Mouse (Mus musculus): Measurements from ENCODE around the gene Gpr4. TPM values are rescaled to one million over a fixed set of nuclear protein-coding genes. Genes with fewer than 3 reads are reported as not detected.

Gpr4 gene
- polyA plus RNA-seq, 1 experiment from 2014 or later: 1.7 TPM

DNA sequence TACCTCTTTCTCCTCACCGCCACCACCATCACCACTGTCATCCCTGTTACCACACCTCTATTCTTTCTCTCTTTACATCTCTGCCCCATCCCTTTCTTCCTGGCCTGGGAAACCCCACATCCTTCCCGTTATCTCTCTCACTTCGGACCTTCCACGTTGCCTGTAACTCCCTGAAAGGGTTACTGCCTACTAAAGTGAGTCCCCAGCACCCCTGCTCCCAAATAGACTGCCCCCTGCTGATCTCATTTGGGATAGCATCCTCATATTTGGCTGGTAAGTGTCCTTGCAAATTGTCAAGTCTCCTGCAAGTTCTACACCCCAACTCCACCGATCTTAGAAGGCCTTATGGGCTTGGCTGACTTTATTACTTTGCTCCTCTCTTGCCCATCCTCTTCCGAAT lies 15.7 kb upstream of the Gpr4 start:
- H3K27me3 ChIP-seq: no peaks in the 10 kb centered on the region
- no peaks in the 10 kb centered on the region for H3K4me1 ChIP-seq
- no peaks in the 10 kb centered on the region for H3K9me3 ChIP-seq (replicated peaks)
- H3K36me3 ChIP-seq: peaks cover 62% of the 10 kb centered on the region
- no peak for ATAC-seq (ENCODE audit: insufficient number of reproducible peaks, low FRiP score, low TSS enrichment, low read depth)
- no peak overlapping the region for H3K27ac ChIP-seq (replicated peaks)
- H3K4me3 ChIP-seq (replicated peaks): no peak overlapping the region
- 67% methylated on average over 6 of the region's 6 CpGs for WGBS
- no peak overlapping the region for H3K4me2 ChIP-seq (replicated peaks)
- H3K9ac ChIP-seq: no peak overlapping the region

DNA sequence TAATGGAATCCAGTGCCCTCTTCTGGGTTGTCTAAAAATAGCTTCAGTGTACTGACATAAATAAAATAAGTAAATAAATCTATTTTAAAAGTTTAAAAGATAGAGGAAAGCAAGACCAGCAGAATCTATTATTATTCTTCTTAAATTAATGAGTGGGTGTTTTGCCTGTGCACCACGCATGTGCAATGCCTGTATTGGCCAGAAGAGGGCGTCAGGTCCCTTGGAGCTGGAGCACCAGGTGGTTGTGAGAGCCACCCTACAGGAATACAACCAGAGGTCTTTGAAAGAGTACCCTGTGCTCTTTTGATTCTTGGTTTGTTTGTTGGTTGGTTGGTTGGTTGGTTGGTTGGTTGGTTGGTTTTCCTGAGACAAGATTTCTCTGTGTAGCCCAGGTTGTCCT lies 14.4 kb upstream of the Gpr4 start:
- no peak for ATAC-seq (ENCODE audit: insufficient number of reproducible peaks, low FRiP score, low TSS enrichment, low read depth)
- 28% methylated on average over 2 of the region's 2 CpGs for WGBS
- no peak overlapping the region for H3K4me2 ChIP-seq (replicated peaks)

DNA sequence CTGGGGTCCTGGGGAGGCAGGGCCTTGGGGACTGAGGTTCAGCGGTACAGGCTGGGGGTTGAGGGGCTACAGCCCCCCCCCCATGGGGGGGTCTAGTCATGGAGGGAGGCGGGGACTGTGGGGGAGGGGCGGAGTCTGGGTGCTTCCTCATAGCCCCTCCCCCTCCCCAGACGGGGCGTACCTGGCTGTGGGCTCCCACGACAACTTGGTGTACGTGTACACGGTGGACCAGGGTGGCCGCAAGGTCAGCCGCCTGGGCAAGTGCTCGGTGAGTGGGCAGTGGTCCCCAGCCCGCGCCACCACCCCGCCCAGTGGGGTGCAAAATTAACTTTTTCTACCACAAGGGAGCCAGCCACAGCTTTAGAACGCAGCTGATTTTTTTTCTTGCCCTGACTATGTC lies 10.7 kb upstream of the Gpr4 start:
- no peaks in the 10 kb centered on the region for H3K9me3 ChIP-seq (replicated peaks)
- H3K4me1 ChIP-seq: no peaks in the 10 kb centered on the region
- WGBS: 72% methylated on average over 15 of the region's 15 CpGs
- no peak overlapping the region for H3K27ac ChIP-seq (replicated peaks)
- H3K36me3 ChIP-seq: peaks cover 54% of the 10 kb centered on the region
- no peaks in the 10 kb centered on the region for H3K27me3 ChIP-seq
- no peak overlapping the region for H3K4me2 ChIP-seq (replicated peaks)
- peak; percentile 35; the same call in 1 of the 2 replicates for ATAC-seq (ENCODE audit: insufficient number of reproducible peaks, low FRiP score, low TSS enrichment, low read depth)
- no peak overlapping the region for H3K4me3 ChIP-seq (replicated peaks)
- H3K9ac ChIP-seq: no peak overlapping the region

More for the DNA sequence above, 14.4 kb upstream of the Gpr4 start:
- Histone ChIP-seq H3K9ac (no peak overlapping the region), H3K36me3 (peaks cover 62% of the 10 kb centered on the region), H3K4me1 (no peaks in the 10 kb centered on the region), H3K4me3 (replicated peaks) (no peak overlapping the region), H3K27me3 (no peaks in the 10 kb centered on the region), H3K27ac (replicated peaks) (no peak overlapping the region), H3K9me3 (replicated peaks) (no peaks in the 10 kb centered on the region)

DNA sequence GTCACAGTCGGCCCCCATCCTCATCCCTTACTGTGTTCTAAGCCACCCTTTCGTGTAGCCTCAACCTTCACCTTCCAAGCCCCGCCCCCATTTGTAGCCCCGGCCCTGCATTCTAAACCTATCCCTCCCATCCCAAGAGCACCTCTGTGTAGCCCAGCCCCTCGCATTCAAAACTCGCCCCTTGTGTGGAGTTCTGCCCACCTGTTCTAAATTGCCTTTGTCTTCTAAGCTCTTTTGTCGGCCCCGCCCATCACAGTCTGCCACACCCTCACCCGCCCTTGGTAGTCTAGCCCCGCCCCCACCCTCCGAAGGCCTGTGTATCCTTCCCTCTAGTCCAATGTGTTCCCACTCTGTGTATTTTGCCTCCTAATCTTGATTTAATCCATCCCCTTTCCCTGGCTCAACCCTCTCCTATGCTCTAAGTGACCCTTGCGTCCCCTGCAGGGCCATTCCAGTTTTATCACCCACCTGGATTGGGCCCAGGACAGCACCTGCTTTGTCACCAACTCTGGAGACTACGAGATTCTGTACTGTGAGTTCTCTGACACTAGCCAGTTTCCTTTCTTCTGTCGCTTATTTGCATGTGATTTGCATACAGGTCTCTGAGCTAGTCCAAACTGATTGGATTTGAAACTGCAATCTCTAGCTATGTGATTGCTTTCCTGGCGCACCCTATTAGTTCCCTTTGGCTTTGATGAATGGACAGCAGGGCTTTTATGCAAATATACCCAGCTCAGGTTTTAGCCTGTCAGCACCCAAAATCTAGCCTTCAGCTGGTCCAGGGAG lies 10.1 kb upstream of the Gpr4 start:
- WGBS: 58% methylated on average over 15 of the region's 15 CpGs
- 0 out of 2 replicates have a peak, but pooled peaks have one; percentile 8 for ATAC-seq (ENCODE audit: insufficient number of reproducible peaks, low FRiP score, low TSS enrichment, low read depth)
- peaks cover 48% of the 10 kb centered on the region for H3K36me3 ChIP-seq

DNA sequence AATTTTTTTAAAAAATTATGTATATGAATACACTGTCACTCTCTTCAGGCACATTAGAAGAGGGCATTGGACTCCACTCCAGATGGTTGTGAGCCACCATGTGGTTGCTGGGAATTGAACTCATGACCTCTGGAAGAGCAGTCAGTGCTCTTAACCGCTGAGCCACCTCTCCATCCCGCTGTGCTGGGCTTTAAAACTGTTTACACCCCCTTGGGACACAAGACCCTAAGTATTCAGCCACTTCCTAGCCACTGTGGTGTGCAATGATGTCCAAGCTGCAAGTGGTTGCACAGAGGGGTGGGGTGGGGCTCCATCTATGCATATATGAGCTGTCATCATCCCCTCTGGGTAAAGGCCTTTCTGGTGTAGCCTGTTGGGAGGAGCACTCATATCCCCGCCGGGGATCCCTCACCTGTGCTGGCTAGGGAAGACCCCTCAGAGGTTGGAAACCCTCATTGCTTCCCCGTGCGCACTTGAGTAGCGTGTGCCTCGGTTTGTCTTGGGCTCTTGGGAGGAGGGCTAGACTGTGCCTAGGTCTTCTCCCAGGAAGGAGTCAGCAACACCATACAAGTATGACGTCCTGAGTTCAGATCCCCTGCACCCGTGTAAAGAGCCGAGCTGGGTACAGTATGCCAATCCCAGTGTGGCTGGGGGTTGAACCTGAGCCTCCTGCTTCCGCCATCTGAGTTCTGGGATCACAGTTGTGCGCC lies 4.0 kb upstream of the Gpr4 start:
- no peak overlapping the region for H3K9ac ChIP-seq
- WGBS: 79% methylated on average over 13 of the region's 13 CpGs
- H3K27me3 ChIP-seq: peaks cover 5% of the 10 kb centered on the region; the same call in 1 of the 2 replicates
- no peak overlapping the region for H3K4me3 ChIP-seq (replicated peaks)
- H3K27ac ChIP-seq (replicated peaks): no peak overlapping the region
- no peak overlapping the region for H3K4me2 ChIP-seq (replicated peaks)
- no peak for ATAC-seq (ENCODE audit: insufficient number of reproducible peaks, low FRiP score, low TSS enrichment, low read depth)
- H3K36me3 ChIP-seq: peaks cover 24% of the 10 kb centered on the region
- no peaks in the 10 kb centered on the region for H3K9me3 ChIP-seq (replicated peaks)
- H3K4me1 ChIP-seq: 0 out of 2 replicates have a peak, but pooled peaks cover 9% of the 10 kb centered on the region

More for the DNA sequence above, 10.1 kb upstream of the Gpr4 start:
- H3K4me2 ChIP-seq (replicated peaks): no peak overlapping the region
- H3K27ac ChIP-seq (replicated peaks): no peak overlapping the region
- no peaks in the 10 kb centered on the region for H3K27me3 ChIP-seq
- no peaks in the 10 kb centered on the region for H3K9me3 ChIP-seq (replicated peaks)
- H3K4me3 ChIP-seq (replicated peaks): no peak overlapping the region
- H3K4me1 ChIP-seq: no peaks in the 10 kb centered on the region
- no peak overlapping the region for H3K9ac ChIP-seq

DNA sequence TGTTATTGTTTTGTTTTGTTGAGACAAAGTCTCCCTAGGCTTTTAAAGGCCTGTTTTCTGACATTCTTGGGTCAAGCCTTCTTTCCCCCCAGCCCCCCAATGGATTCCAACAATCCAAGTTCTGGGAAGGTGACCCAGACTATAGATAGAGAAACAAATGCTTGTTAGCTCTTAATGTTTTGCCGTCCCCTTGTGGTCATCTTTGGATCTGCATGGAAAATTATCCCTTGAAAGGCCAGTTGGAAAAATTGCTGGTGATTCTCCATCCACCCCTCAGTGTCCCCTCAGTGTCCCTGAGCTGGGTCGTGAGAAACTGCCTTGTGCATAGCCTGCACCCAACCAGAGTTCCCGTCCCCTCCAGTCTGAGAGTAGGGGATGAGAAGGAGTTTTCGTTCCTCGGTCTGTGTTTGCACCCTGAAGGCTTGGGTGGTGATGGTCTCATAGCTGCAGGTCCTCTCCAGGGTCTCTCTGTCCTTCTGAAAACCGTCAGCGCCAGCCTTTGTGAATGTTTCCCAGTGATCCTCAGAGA lies 3.3 kb upstream of the Gpr4 start:
- H3K27ac ChIP-seq (replicated peaks): no peak overlapping the region
- WGBS: 54% methylated on average over 7 of the region's 7 CpGs
- no peak overlapping the region for H3K9ac ChIP-seq
- H3K4me3 ChIP-seq (replicated peaks): no peak overlapping the region
- ATAC-seq (ENCODE audit: insufficient number of reproducible peaks, low FRiP score, low TSS enrichment, low read depth): no peak
- no peak overlapping the region for H3K4me2 ChIP-seq (replicated peaks)
- H3K27me3 ChIP-seq: peaks cover 6% of the 10 kb centered on the region; the same call in 1 of the 2 replicates
- no peaks in the 10 kb centered on the region for H3K9me3 ChIP-seq (replicated peaks)
- peaks cover 20% of the 10 kb centered on the region for H3K36me3 ChIP-seq
- H3K4me1 ChIP-seq: 0 out of 2 replicates have a peak, but pooled peaks cover 9% of the 10 kb centered on the region

DNA sequence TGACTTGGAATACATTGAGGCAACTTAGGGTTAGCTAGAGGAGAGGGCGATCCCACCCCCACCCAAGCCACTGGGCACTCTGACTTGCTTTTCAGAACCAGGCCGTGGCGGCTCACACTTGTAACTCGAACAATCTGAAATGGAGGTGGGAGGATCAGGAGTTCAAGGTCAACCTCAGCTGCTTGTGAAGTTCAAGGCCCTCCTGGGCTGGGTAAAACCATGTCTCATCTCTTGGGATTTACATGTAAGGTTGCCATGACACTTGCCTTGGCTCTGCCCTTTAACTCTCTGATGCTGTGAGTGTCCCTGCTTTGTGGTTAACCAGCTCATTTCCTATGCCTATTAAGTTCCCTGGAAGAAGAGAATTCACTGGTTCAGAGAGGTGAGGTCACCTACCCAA lies 2.8 kb upstream of the Gpr4 start:
- 0 out of 2 replicates have a peak, but pooled peaks cover 9% of the 10 kb centered on the region for H3K4me1 ChIP-seq
- no peak for ATAC-seq (ENCODE audit: insufficient number of reproducible peaks, low FRiP score, low TSS enrichment, low read depth)
- no peak overlapping the region for H3K4me2 ChIP-seq (replicated peaks)
- 77% methylated on average over 4 of the region's 4 CpGs for whole genome bisulfite sequencing
- no peak overlapping the region for H3K4me3 ChIP-seq (replicated peaks)
- H3K9me3 ChIP-seq (replicated peaks): no peaks in the 10 kb centered on the region
- H3K27ac ChIP-seq (replicated peaks): no peak overlapping the region
- peaks cover 6% of the 10 kb centered on the region; the same call in 1 of the 2 replicates for H3K27me3 ChIP-seq
- 0 out of 2 replicates have a peak, but pooled peaks cover 15% of the 10 kb centered on the region for H3K36me3 ChIP-seq
- no peak overlapping the region for H3K9ac ChIP-seq

DNA sequence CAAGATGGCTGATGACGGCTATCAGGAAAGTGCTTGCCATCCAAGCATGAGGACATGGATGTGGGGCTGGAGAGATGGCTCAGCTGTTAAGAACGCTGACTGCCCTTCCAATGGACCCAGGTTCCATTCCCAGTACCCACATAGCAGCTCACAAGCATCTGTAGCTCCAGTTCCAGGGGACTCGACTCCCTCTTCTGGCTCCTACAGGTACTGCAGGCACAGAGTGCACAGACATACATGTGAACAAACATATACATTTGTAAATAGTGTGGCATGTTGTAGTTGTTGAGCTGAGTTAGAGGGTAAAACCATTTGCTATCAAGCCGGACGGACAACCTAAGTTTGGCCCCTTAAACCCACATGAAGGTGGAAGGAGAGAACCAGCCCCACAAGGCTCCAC lies 2.3 kb upstream of the Gpr4 start:
- H3K9me3 ChIP-seq (replicated peaks): no peaks in the 10 kb centered on the region
- H3K4me2 ChIP-seq (replicated peaks): no peak overlapping the region
- no peak overlapping the region for H3K4me3 ChIP-seq (replicated peaks)
- peaks cover 6% of the 10 kb centered on the region; the same call in 1 of the 2 replicates for H3K27me3 ChIP-seq
- H3K27ac ChIP-seq (replicated peaks): no peak overlapping the region
- H3K9ac ChIP-seq: no peak overlapping the region
- 0 out of 2 replicates have a peak, but pooled peaks cover 10% of the 10 kb centered on the region for H3K36me3 ChIP-seq
- 0 out of 2 replicates have a peak, but pooled peaks cover 9% of the 10 kb centered on the region for H3K4me1 ChIP-seq
- ATAC-seq (ENCODE audit: insufficient number of reproducible peaks, low FRiP score, low TSS enrichment, low read depth): no peak
- WGBS: 85% methylated on average over 5 of the region's 5 CpGs

DNA sequence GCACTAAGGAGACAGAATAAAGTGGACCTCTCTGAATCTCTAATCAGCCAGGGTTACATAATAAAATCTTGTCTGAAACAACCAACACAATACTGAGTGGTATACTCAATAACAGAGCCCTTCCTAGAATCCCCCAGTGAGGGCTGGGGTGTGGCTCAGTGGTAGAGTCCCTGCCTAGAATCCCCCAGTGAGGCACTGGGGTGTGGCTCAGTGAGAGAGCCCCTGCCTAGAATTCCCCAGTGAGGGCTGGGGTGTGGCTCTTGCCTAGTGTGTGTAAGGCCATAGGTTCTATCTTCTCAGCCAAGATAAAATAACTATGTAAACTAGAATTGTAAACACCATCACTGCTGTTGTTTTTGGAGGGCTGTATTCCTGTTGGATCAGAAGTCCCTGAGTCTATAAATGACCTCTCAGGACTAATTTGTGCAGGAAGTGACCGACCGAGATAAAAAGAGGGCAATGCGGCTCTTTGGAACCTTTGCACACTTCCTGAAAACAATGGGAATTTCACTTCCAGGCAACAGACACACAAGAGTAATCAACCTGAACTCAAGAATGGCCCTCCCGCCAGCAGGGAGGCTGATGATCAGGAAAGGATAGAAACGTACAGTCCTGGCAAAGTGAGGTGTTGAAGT lies 1.2 kb upstream of the Gpr4 start:
- Histone ChIP-seq H3K4me1 (peaks cover 12% of the 10 kb centered on the region; the same call in 1 of the 2 replicates), H3K9me3 (replicated peaks) (no peaks in the 10 kb centered on the region), H3K4me2 (replicated peaks) (no peak overlapping the region), H3K27me3 (peaks cover 6% of the 10 kb centered on the region; the same call in 1 of the 2 replicates), H3K27ac (replicated peaks) (no peak overlapping the region), H3K4me3 (replicated peaks) (no peak overlapping the region), H3K9ac (no peak overlapping the region), H3K36me3 (no peaks in the 10 kb centered on the region)
- WGBS: 63% methylated on average over 5 of the region's 5 CpGs
- ATAC-seq (ENCODE audit: insufficient number of reproducible peaks, low FRiP score, low TSS enrichment, low read depth): no peak

DNA sequence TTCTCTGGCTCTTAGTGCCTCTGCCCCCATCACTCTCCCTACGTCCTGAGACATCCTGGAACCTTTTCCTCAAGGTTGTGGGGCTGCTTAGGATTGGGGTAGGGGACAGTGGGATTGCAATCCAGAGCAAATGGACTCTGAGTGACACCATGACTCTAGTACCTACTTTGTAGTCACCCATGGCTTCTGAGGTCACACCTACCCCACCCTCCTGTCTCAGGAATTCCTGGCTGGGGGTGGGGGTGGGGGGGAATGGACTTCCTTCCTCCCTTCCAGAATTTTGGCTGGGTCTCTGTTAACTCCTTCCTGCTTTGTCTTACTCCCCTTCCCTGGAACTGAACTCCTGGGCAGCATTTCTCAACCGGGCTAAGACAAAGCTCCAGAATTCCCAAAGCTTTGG lies 1.0 kb downstream of the Gpr4 start:
- no peak overlapping the region for H3K9ac ChIP-seq
- H3K27me3 ChIP-seq: peaks cover 6% of the 10 kb centered on the region; the same call in 1 of the 2 replicates
- ATAC-seq (ENCODE audit: insufficient number of reproducible peaks, low FRiP score, low TSS enrichment, low read depth): no peak
- 53% methylated on average over 2 of the region's 2 CpGs for WGBS
- peaks cover 12% of the 10 kb centered on the region; the same call in 1 of the 2 replicates for H3K4me1 ChIP-seq
- H3K27ac ChIP-seq (replicated peaks): no peak overlapping the region
- 0 out of 2 replicates have a peak overlapping the region, but pooled peaks have one; percentile 82 for H3K4me2 ChIP-seq (replicated peaks)
- no peaks in the 10 kb centered on the region for H3K36me3 ChIP-seq
- no peaks in the 10 kb centered on the region for H3K9me3 ChIP-seq (replicated peaks)
- H3K4me3 ChIP-seq (replicated peaks): no peak overlapping the region

All from embryonic facial prominence, embryonic 15.5 days (tissue).